Mouse (Mus musculus) brain, embryonic 14.5 days (tissue): ENCODE measurements at regions not wholly inside any gene's neighbourhood (a gene's known extent, or its start where the extent isn't known, plus 50 kb on each side); places are given as distances from the start of the nearest gene placed in this dataset.
A peak's percentile ranks its signal among the peaks of the same experiment; 100 is the strongest.

Source experiments
- DNase-seq: peaks from one replicate; pipeline ENCODE4 v3.0.0-alpha.2; 2011; ENCODE audit warnings: low read depth
- CTCF ChIP-seq: fragments of 200-500 bp; IDR thresholded peaks from 2 replicates; pipeline ENCODE4 v1.5.1; 2012; ENCODE audit warnings: inconsistent platforms, mild to moderate bottlenecking, moderate library complexity, borderline replicate concordance; ENCODE audit not compliant: insufficient read depth, insufficient read length; ENCODE audit errors: extremely low read depth
- POLR2A ChIP-seq: fragments of 200-500 bp; IDR thresholded peaks from 2 replicates; pipeline ENCODE4 v1.6.1; 2012; ENCODE audit warnings: mild to moderate bottlenecking, inconsistent platforms, borderline replicate concordance; ENCODE audit not compliant: poor library complexity, insufficient read depth, insufficient read length, severe bottlenecking; ENCODE audit errors: extremely low read depth

DNA sequence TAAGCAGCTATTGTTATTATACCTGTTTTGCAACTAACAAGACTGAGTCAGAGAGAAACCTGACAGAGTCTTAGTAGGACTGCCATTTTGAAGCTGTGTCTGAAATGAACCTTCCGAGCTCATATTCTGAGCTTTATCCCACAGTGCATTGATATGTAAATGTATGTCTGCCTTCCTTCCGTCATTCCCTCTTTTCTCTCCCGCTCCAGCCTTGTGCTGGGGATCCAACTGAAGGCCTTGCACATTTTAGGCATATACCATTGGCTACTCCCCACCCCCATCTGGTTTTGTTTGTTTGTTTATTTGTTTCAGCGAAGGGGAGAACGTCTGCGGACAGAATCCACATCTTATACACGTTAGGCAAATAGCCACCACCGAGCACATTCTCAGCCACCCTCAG is 57.2 kb upstream of the Map4k3 start:
- no peak for DNase-seq
- no peak for TF ChIP-seq CTCF
- TF ChIP-seq POLR2A, result no peak

DNA sequence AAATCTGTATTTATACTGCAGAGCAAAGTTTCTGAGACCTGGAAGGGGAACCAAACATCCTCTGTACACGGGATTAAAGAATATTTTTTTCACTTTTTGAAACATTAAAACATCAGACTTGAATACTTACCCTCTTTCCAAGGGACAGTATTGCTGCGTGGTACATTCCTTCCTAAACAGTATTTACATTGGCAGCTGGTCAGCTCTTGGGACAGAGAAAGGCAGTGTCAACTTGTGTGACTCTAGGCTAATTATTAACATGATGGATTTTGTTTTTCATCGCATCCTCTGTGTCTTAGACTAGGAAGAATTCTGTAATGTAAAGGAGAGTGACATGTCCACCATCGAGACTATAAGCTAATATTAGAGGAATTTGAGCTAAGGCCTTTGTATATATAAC is 56.8 kb upstream of the Map4k3 start:
- DNase-seq, result no peak
- TF ChIP-seq POLR2A, result no peak
- TF ChIP-seq CTCF, result no peak

DNA sequence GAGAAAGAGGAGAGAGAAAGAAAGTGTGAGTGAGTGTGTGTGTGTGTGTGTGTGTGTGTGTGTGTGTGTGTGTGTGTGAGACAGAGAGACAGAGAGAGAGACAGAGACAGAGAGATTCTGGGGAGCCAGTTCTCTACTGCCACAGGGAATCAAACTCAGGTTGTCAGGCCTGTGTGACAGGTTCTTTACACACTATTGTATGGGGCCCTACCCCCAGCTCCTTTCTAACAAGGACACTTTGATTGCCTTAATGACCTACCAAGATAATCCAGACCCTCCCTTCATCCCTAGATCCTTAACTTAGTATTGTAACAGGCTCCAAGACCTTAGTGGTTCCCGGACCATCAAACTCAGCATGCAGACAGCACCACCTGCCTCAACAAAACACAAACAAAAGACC is 53.9 kb upstream of the Map4k3 start:
- no peak for TF ChIP-seq CTCF
- TF ChIP-seq POLR2A, result no peak
- DNase-seq, result no peak

DNA sequence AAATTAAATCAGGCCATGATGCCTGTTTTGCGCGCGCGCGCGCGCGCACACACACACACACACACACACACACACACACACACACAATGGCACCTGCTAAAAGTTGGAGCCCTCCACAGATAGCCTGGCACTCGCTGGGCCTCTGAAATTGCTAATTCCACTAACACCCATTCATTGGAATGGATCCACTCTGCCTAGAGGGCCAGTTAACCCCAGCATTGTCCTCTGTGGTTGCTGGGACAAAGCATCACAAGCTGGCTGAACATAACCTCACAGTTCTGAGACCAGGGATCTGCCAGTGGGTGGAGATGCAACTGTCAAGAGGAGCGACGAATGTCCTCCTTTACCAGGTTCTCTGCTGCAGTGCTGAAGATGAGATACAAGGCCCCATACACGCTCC is 53.3 kb upstream of the Map4k3 start:
- no peak for DNase-seq
- TF ChIP-seq CTCF, result no peak
- TF ChIP-seq POLR2A, result no peak

DNA sequence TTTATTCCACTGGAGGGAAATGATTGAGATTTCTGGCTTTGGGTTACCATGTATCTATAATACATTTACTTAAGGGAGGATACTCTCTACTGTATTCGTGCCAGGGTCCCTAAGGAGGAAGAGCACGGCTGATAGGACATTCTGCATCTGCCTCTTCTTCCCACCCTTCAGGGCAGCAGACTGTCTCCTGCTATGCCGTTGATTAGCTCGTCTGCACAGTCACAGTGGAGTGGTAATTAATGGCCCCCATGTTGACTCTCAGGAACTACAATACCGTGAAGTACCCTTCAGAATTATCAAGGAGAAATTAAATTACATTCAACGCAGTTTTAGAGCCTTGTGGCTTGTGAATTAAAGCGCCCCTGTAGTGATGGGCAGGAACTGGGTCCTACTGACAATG is 52.0 kb upstream of the Map4k3 start:
- TF ChIP-seq CTCF (no peak), POLR2A (no peak)
- DNase-seq, result peak; percentile 59

DNA sequence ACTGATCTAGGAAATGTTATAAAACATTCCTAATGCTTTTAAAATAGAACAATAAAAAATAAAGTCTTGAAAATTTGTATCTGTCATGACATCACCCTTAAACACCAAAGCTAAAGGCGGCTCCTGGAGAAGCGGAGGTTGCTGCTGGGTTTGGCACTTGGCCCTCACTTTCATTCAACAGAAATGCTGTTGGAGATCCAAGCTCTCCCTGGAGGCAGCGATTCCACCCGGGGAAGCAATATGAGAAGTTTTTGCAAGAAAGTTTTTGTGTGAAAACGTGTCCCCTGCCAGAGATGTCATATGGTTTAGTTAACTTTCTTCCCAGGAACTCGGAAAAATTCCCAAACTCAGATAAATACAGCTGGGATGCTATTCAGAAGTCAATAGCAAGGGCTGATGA is 51.5 kb upstream of the Map4k3 start:
- no peak for DNase-seq

More for the DNA sequence above, 51.5 kb upstream of the Map4k3 start:
- TF ChIP-seq POLR2A (no peak), CTCF (no peak)
